Mouse (Mus musculus) MEL (cell line): Measurements from ENCODE around the gene Dnaja4. TPM values are rescaled to one million over a fixed set of nuclear protein-coding genes. Genes with fewer than 3 reads are reported as not detected.

Experiments used
- DNase-seq: peaks from one replicate; pipeline ENCODE4 v3.0.0; 2011; ENCODE audit warnings: low read depth, low spot score
- H3K27ac ChIP-seq: 2 replicates; pipeline ENCODE4 v1.5.1; 2012; ENCODE audit warnings: low read depth, mild to moderate bottlenecking, control low read depth, low read length, moderate library complexity; ENCODE audit not compliant: control insufficient read depth
- H3K27me3 ChIP-seq, 2 experiments: fragments of 150-350 bp in 1 of 2; sonication (generic) in 1 of 2; 2 replicates each; pipeline ENCODE4 v1.6.1; 2012; ENCODE audit warnings: low read length in 2 of 2, mild to moderate bottlenecking in 2 of 2, improper control_type of control experiment in 1 of 2, moderate library complexity in 1 of 2; ENCODE audit not compliant: insufficient read depth in 2 of 2, control insufficient read depth in 1 of 2
- H3K36me3 ChIP-seq, 2 experiments: 2 replicates each; pipeline ENCODE4 v1.6.1; 2012 to 2014; ENCODE audit warnings: low read length in 2 of 2, improper control_type of control experiment in 1 of 2, inconsistent platforms in 1 of 2, mild to moderate bottlenecking in 1 of 2; ENCODE audit not compliant: insufficient read depth in 2 of 2, control insufficient read depth in 1 of 2
- H3K4me1 ChIP-seq, 2 experiments: fragments of 150-350 bp in 1 of 2; sonication (generic) in 1 of 2; 2 replicates each; pipeline ENCODE4 v1.6.1; 2012; ENCODE audit warnings: low read length in 2 of 2, improper control_type of control experiment in 1 of 2, mild to moderate bottlenecking in 1 of 2; ENCODE audit not compliant: insufficient read depth in 2 of 2, control insufficient read depth in 1 of 2
- H3K4me3 ChIP-seq, 2 experiments: fragments of 150-350 bp in 1 of 2; sonication (generic) in 1 of 2; 2 replicates each; pipeline ENCODE4 v1.5.1; 2012; ENCODE audit warnings: low read depth in 2 of 2, low read length in 2 of 2, mild to moderate bottlenecking in 2 of 2, moderate library complexity in 2 of 2, control low read depth in 1 of 2, improper control_type of control experiment in 1 of 2; ENCODE audit not compliant: control insufficient read depth in 1 of 2, insufficient read depth in 1 of 2
- H3K79me2 ChIP-seq: 2 replicates; pipeline ENCODE4 v1.6.1; 2012; ENCODE audit warnings: mild to moderate bottlenecking, low read length, moderate library complexity; ENCODE audit not compliant: control insufficient read depth, poor library complexity, insufficient read depth
- H3K9ac ChIP-seq: 2 replicates; pipeline ENCODE4 v1.6.1; 2012; ENCODE audit warnings: low read depth, mild to moderate bottlenecking, control low read depth, low read length, moderate library complexity; ENCODE audit not compliant: control insufficient read depth, poor library complexity, severe bottlenecking
- H3K9me3 ChIP-seq: fragments of 150-350 bp; sonication (generic); replicated peaks from 2 replicates; pipeline ENCODE4 v1.6.1; 2012; ENCODE audit warnings: mild to moderate bottlenecking, low read length, improper control_type of control experiment, moderate library complexity; ENCODE audit not compliant: insufficient read depth
- BHLHE40 ChIP-seq: IDR thresholded peaks from 2 replicates; pipeline ENCODE4 v1.6.1; 2012; ENCODE audit warnings: low read depth, mild to moderate bottlenecking, inconsistent platforms, low read length, improper control_type of control experiment, borderline replicate concordance
- CHD1 ChIP-seq: IDR thresholded peaks from 2 replicates; pipeline ENCODE4 v1.6.1; 2012; ENCODE audit warnings: low read depth, mild to moderate bottlenecking, inconsistent platforms, low read length, improper control_type of control experiment
- CHD2 ChIP-seq: IDR thresholded peaks from 2 replicates; pipeline ENCODE4 v1.6.1; 2011; ENCODE audit warnings: low read length, improper control_type of control experiment
- CTCF ChIP-seq, 3 experiments: IDR thresholded peaks in 2 of 3; conservative IDR thresholded peaks in 1 of 3; 2 replicates each; pipeline ENCODE4 v1.5.1; 2011 to 2012; ENCODE audit warnings: low read length in 3 of 3, low read depth in 2 of 3, mild to moderate bottlenecking in 2 of 3, improper control_type of control experiment in 1 of 3, inconsistent platforms in 1 of 3, mixed read lengths in 1 of 3, moderate library complexity in 1 of 3; ENCODE audit not compliant: control insufficient read depth in 1 of 3, insufficient read depth in 1 of 3, poor library complexity in 1 of 3, severe bottlenecking in 1 of 3
- EP300 ChIP-seq, 2 experiments: IDR thresholded peaks; 2 replicates each; pipeline ENCODE4 v1.6.1; 2011; ENCODE audit warnings: improper control_type of control experiment in 2 of 2, low read length in 2 of 2, low read depth in 1 of 2, mild to moderate bottlenecking in 1 of 2
- JUND ChIP-seq: IDR thresholded peaks from 2 replicates; pipeline ENCODE4 v1.6.1; 2011; ENCODE audit warnings: low read depth, mild to moderate bottlenecking, improper control_type of control experiment, low read length
- MAX ChIP-seq: IDR thresholded peaks from 2 replicates; pipeline ENCODE4 v1.6.1; 2011; ENCODE audit warnings: low read length, improper control_type of control experiment
- MAZ ChIP-seq: IDR thresholded peaks from 2 replicates; pipeline ENCODE4 v1.6.1; 2012; ENCODE audit warnings: low read depth, mild to moderate bottlenecking, inconsistent platforms, low read length, improper control_type of control experiment
- MEF2A ChIP-seq: IDR thresholded peaks from 2 replicates; pipeline ENCODE4 v1.6.1; 2014; ENCODE audit warnings: low read depth, mild to moderate bottlenecking, inconsistent platforms, low read length, improper control_type of control experiment; ENCODE audit not compliant: poor library complexity, insufficient replicate concordance, severe bottlenecking; ENCODE audit errors: extremely low read depth
- MXI1 ChIP-seq: IDR thresholded peaks from 2 replicates; pipeline ENCODE4 v1.6.1; 2011; ENCODE audit warnings: mild to moderate bottlenecking, low read depth, low read length, improper control_type of control experiment
- MYB ChIP-seq: IDR thresholded peaks from 2 replicates; pipeline ENCODE4 v1.6.1; 2011; ENCODE audit warnings: mild to moderate bottlenecking, low read depth, low read length, improper control_type of control experiment
- MYC ChIP-seq: IDR thresholded peaks from 2 replicates; pipeline ENCODE4 v1.6.1; 2011; ENCODE audit warnings: low read depth, mild to moderate bottlenecking, low read length, improper control_type of control experiment, moderate library complexity
- NELFE ChIP-seq: IDR thresholded peaks from 2 replicates; pipeline ENCODE4 v1.6.1; 2011; ENCODE audit warnings: low read depth, low read length, improper control_type of control experiment
- NRF1 ChIP-seq: IDR thresholded peaks from 2 replicates; pipeline ENCODE4 v1.6.1; 2014; ENCODE audit warnings: low read depth, mild to moderate bottlenecking, inconsistent platforms, low read length, improper control_type of control experiment, moderate library complexity; ENCODE audit not compliant: poor library complexity, insufficient read depth, severe bottlenecking
- POLR2A ChIP-seq, 2 experiments: IDR thresholded peaks; 2 replicates each; pipeline ENCODE4 v1.6.1; 2011 to 2012; ENCODE audit warnings: low read length in 2 of 2, mild to moderate bottlenecking in 2 of 2, control low read depth in 1 of 2, improper control_type of control experiment in 1 of 2, low read depth in 1 of 2, moderate library complexity in 1 of 2; ENCODE audit not compliant: control insufficient read depth in 1 of 2, insufficient read depth in 1 of 2, poor library complexity in 1 of 2
- POLR2AphosphoS2 ChIP-seq: IDR thresholded peaks from 2 replicates; pipeline ENCODE4 v1.6.1; 2011; ENCODE audit warnings: low read length, improper control_type of control experiment
- RAD21 ChIP-seq: IDR thresholded peaks from 2 replicates; pipeline ENCODE4 v1.6.1; 2011; ENCODE audit warnings: mild to moderate bottlenecking, low read depth, low read length, improper control_type of control experiment
- RCOR1 ChIP-seq: IDR thresholded peaks from 2 replicates; pipeline ENCODE4 v1.6.1; 2012; ENCODE audit warnings: low read depth, mild to moderate bottlenecking, inconsistent platforms, low read length, improper control_type of control experiment
- SIN3A ChIP-seq: IDR thresholded peaks from 2 replicates; pipeline ENCODE4 v1.6.1; 2012; ENCODE audit warnings: low read length, improper control_type of control experiment, inconsistent platforms
- SMC3 ChIP-seq: IDR thresholded peaks from 2 replicates; pipeline ENCODE4 v1.6.1; 2011; ENCODE audit warnings: low read depth, low read length, improper control_type of control experiment
- TAL1 ChIP-seq: IDR thresholded peaks from 2 replicates; pipeline ENCODE4 v1.6.1; 2012; ENCODE audit warnings: mild to moderate bottlenecking, inconsistent platforms, low read length, moderate library complexity, mixed read lengths
- TBP ChIP-seq: IDR thresholded peaks from 2 replicates; pipeline ENCODE4 v1.8.0; 2011; ENCODE audit warnings: low read depth, low read length, improper control_type of control experiment
- TCF12 ChIP-seq: IDR thresholded peaks from 2 replicates; pipeline ENCODE4 v1.6.1; 2014; ENCODE audit warnings: low read depth, mild to moderate bottlenecking, inconsistent platforms, low read length, improper control_type of control experiment, moderate library complexity
- USF1 ChIP-seq: IDR thresholded peaks from 2 replicates; pipeline ENCODE4 v1.6.1; 2014; ENCODE audit warnings: low read depth, mild to moderate bottlenecking, inconsistent platforms, low read length, improper control_type of control experiment, moderate library complexity
- USF2 ChIP-seq, 2 experiments: IDR thresholded peaks; 2 replicates each; pipeline ENCODE4 v1.6.1; 2011 to 2012; ENCODE audit warnings: improper control_type of control experiment in 2 of 2, low read length in 2 of 2, borderline replicate concordance in 1 of 2, inconsistent platforms in 1 of 2, low read depth in 1 of 2, mild to moderate bottlenecking in 1 of 2; ENCODE audit not compliant: insufficient read depth in 1 of 2
- ZC3H11A ChIP-seq: IDR thresholded peaks from 2 replicates; pipeline ENCODE4 v1.6.1; 2012; ENCODE audit warnings: low read depth, mild to moderate bottlenecking, inconsistent platforms, low read length, improper control_type of control experiment
- polyA plus RNA-seq, 2 experiments: library from polyadenylated mRNA; stranded (reverse) in 1 of 2; unstranded in 1 of 2; fragments of >175 nt in 1 of 2; fragments of >200 nt in 1 of 2; gene quantifications; 2 replicates each; pipeline versions ENCODE4 v1.2.1 to v1.2.4; 2012; ENCODE audit warnings: low replicate concordance in 2 of 2, low read depth in 1 of 2; ENCODE audit not compliant: insufficient read length in 2 of 2, insufficient read depth in 1 of 2, missing spikeins in 1 of 2
- total RNA-seq: library from RNA; depleted of rRNA; stranded (reverse); fragments of 300-350 nt; gene quantifications from 2 replicates; pipeline ENCODE4 v1.2.3, GENCODE M21; 2012

The Dnaja4 gene
- total and polyA plus RNA-seq, 3 experiments = 10.9 to 13.0 TPM; not detected in 1

DNA sequence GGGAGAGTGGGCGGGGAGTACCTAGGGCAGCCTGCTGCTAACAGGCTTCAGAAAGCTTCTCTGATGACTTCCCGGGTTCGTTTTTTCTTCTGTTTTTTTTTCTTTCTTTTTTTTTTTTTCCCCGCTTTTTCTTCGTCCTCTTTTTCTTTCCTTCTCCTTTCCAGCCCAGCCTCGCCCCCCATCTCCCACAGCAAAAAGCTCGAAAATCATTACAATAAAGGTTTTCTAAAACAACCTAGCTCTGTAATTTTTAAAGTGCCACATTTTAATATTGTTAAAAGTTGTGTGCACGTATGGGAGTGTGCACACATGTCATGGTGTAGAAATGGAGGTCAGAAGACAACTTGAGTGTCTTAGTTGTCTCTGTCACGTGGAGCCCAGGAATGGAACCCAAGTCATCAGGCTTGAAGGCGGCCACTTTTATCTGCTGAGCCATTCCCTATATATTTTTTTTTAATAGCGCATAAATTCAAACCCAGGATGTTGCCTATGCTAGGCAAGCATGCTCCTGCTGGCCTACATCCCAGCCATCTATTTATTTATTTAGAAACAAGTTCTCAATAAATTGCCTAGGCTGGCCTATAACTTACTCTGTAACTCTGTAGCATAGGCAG, 36.1 kb downstream of the Dnaja4 start (continued):
- TF ChIP-seq MEF2A (no peak), JUND (no peak), USF1 (peak; percentile 74), RAD21 (no peak), POLR2AphosphoS2 (no peak), NRF1 (no peak), CHD2 (no peak), MAZ (no peak)

GRCm38 (mm10) chr9:54736284-54736701, 37.6 kb downstream of the Dnaja4 start:
- TF ChIP-seq TCF12 (0 out of 2 replicates have a peak, but pooled peaks have one; percentile 11), POLR2AphosphoS2 (no peak), MXI1 (peak; percentile 93), MAX (peak; percentile 85), SIN3A (no peak; the same call in none of the 2 replicates), NELFE (peak; percentile 34; the same call in 1 of the 2 replicates), MAZ (peak; percentile 87), USF1 (peak; percentile 86), RCOR1 (no peak), BHLHE40 (peak; percentile 67; the same call in 1 of the 2 replicates), POLR2A (IDR thresholded peaks at IDR 0.05; ENCODE audit: control insufficient read depth in 1 of 2, insufficient read depth in 1 of 2, low read depth in 1 of 2, low read length in 2 of 2, poor library complexity in 1 of 2) (peak in 1 of 2 experiments; percentile 47; a peak in 1 of 4 replicates), RAD21 (peak; percentile 71), SMC3 (peak; percentile 67), TAL1 (no peak), MYB (no peak), CHD1 (no peak), TBP (0 out of 2 replicates have a peak, but pooled peaks have one; percentile 8), USF2 (IDR thresholded peaks at IDR 0.05; ENCODE audit: borderline replicate concordance in 1 of 2, insufficient read depth in 1 of 2, low read depth in 1 of 2, low read length in 2 of 2) (peak in 1 of 2 experiments; percentile 50; a peak in 1 of 4 replicates), MYC (peak; percentile 83), CTCF (IDR thresholded peaks at IDR 0.05 in 2 of 3, conservative IDR thresholded peaks at IDR 0.05 in 1 of 3; ENCODE audit: control insufficient read depth in 1 of 3, insufficient read depth in 1 of 3, low read depth in 2 of 3, low read length in 3 of 3, poor library complexity in 1 of 3, severe bottlenecking in 1 of 3) (peak; percentile 79 to 85 (median 85)), ZC3H11A (peak; percentile 33), EP300 (IDR thresholded peaks at IDR 0.05; ENCODE audit: low read depth in 1 of 2, low read length in 2 of 2) (no peak)
- H3K9me3 ChIP-seq = no peaks in the 10 kb centered on the region
- DNase-seq = peak; percentile 94
- peak overlapping the region; percentile 60 to 72 for H3K4me3 ChIP-seq
- peaks cover 0 to 18% of the 10 kb centered on the region in 2 experiments; a peak in 3 of 4 replicates for H3K36me3 ChIP-seq
- peaks cover 0 to 13% of the 10 kb centered on the region in 2 experiments for H3K4me1 ChIP-seq
- no peaks in the 10 kb centered on the region; a peak in 1 of 4 replicates for H3K27me3 ChIP-seq
- H3K27ac ChIP-seq = peak overlapping the region; percentile 44
- peak overlapping the region; percentile 75 for H3K9ac ChIP-seq
- peaks cover 28% of the 10 kb centered on the region for H3K79me2 ChIP-seq
